Mouse (Mus musculus): ENCODE data around the gene Oasl2. TPM values are rescaled to one million over a fixed set of nuclear protein-coding genes. Genes with fewer than 3 reads are reported as not detected.
"Not testable (repeated sequence)": the region's sequence is repeated elsewhere in the genome, so short reads cannot be mapped to it uniquely, and the experiment has no call there.

Oasl2 gene
- polyA plus RNA-seq, 1 experiment = 6.9 TPM

DNA sequence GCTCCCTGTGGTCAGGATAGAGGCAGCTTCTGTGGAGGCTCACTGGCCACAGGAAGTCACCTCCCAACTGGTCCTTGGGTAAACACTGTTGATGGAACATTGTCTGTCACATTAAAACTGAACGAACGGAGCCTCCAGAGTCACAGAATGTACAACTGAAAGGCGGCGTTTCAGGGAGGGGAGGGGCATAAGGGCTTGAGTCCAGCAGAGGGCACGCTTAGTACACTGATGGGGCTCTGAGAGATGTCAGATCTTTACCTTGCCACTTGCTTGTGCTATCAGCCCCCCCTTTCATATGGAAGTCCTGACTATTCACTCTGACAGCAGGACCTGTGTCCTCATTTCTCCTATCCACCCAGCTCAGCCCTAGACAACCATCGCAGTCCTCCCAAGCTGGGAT is 20.9 kb upstream of the Oasl2 start:
- Histone ChIP-seq H3K27ac (ENCODE audit: insufficient read depth, low read length) (no peak overlapping the region), H3K4me3 (replicated peaks; ENCODE audit: insufficient read depth, low read depth, low read length) (no peak overlapping the region), H3K27me3 (ENCODE audit: control insufficient read depth, insufficient read depth, low read length) (no peaks in the 10 kb centered on the region), H3K4me1 (ENCODE audit: control insufficient read depth, insufficient read depth, low read length) (no peaks in the 10 kb centered on the region)
- WGBS = 41% methylated on average over 6 of the region's 6 CpGs
- TF ChIP-seq CTCF (IDR thresholded peaks at IDR 0.05; ENCODE audit: borderline replicate concordance, insufficient read depth, low read depth, low read length) (no peak), POLR2A (IDR thresholded peaks at IDR 0.05; ENCODE audit: borderline replicate concordance, insufficient read depth, low read length) (no peak)
- DNase-seq = no peak

DNA sequence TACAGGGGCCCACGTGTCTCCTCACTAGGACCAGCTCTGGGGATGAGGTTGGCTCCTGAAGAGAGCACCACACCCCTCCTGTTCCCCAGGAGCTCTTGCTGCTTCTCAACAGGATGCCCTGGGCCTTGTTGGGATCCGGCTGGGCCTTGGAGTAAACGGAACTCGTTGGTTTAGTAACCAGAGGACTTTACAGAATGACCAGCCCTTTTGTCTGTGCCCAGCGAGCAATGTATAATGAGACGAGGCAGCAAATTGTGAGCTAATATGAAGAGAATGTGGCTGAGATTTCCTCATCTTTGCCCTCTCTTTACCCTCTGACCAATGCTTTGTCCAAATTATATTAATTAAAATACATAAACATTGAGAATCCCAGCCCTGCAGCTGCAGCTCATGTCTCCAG is 20.4 kb upstream of the Oasl2 start:
- 51% methylated on average over 6 of the region's 6 CpGs for WGBS
- H3K27ac ChIP-seq (ENCODE audit: insufficient read depth, low read length) = no peak overlapping the region
- no peak for TF ChIP-seq CTCF (IDR thresholded peaks at IDR 0.05; ENCODE audit: borderline replicate concordance, insufficient read depth, low read depth, low read length)
- no peak for TF ChIP-seq POLR2A (IDR thresholded peaks at IDR 0.05; ENCODE audit: borderline replicate concordance, insufficient read depth, low read length)
- no peak overlapping the region for H3K4me3 ChIP-seq (replicated peaks; ENCODE audit: insufficient read depth, low read depth, low read length)
- no peak for DNase-seq
- no peaks in the 10 kb centered on the region for H3K4me1 ChIP-seq (ENCODE audit: control insufficient read depth, insufficient read depth, low read length)
- no peaks in the 10 kb centered on the region for H3K27me3 ChIP-seq (ENCODE audit: control insufficient read depth, insufficient read depth, low read length)

- DNase-seq = no peak
- TF ChIP-seq CTCF (IDR thresholded peaks at IDR 0.05; ENCODE audit: borderline replicate concordance, insufficient read depth, low read depth, low read length) (no peak), POLR2A (IDR thresholded peaks at IDR 0.05; ENCODE audit: borderline replicate concordance, insufficient read depth, low read length) (no peak)
- Histone ChIP-seq H3K27ac (ENCODE audit: insufficient read depth, low read length) (no peak overlapping the region), H3K4me1 (ENCODE audit: control insufficient read depth, insufficient read depth, low read length) (no peaks in the 10 kb centered on the region), H3K4me3 (replicated peaks; ENCODE audit: insufficient read depth, low read depth, low read length) (no peak overlapping the region), H3K27me3 (ENCODE audit: control insufficient read depth, insufficient read depth, low read length) (no peaks in the 10 kb centered on the region)
- WGBS = 53% methylated on average over 7 of the region's 7 CpGs
Observed at GRCm38 (mm10) chr5:114877487-114877886, 19.2 kb upstream of the Oasl2 start.

- Histone ChIP-seq H3K4me1 (ENCODE audit: control insufficient read depth, insufficient read depth, low read length) (no peaks in the 10 kb centered on the region), H3K27ac (ENCODE audit: insufficient read depth, low read length) (no peak overlapping the region), H3K4me3 (replicated peaks; ENCODE audit: insufficient read depth, low read depth, low read length) (no peak overlapping the region), H3K27me3 (ENCODE audit: control insufficient read depth, insufficient read depth, low read length) (no peaks in the 10 kb centered on the region)
- no peak for DNase-seq
- TF ChIP-seq CTCF (IDR thresholded peaks at IDR 0.05; ENCODE audit: borderline replicate concordance, insufficient read depth, low read depth, low read length) (no peak), POLR2A (IDR thresholded peaks at IDR 0.05; ENCODE audit: borderline replicate concordance, insufficient read depth, low read length) (no peak)
- 74% methylated on average over 13 of the region's 13 CpGs for WGBS
Observed at GRCm38 (mm10) chr5:114879399-114879798, 17.3 kb upstream of the Oasl2 start.

GRCm38 (mm10) chr5:114882319-114882718 is 14.4 kb upstream of the Oasl2 start:
- not testable (repeated sequence) for H3K4me3 ChIP-seq (replicated peaks; ENCODE audit: insufficient read depth, low read depth, low read length); DNase-seq; H3K27me3 ChIP-seq (ENCODE audit: control insufficient read depth, insufficient read depth, low read length); H3K4me1 ChIP-seq (ENCODE audit: control insufficient read depth, insufficient read depth, low read length); H3K27ac ChIP-seq (ENCODE audit: insufficient read depth, low read length)
- WGBS = 94% methylated on average over 7 of the region's 7 CpGs

DNA sequence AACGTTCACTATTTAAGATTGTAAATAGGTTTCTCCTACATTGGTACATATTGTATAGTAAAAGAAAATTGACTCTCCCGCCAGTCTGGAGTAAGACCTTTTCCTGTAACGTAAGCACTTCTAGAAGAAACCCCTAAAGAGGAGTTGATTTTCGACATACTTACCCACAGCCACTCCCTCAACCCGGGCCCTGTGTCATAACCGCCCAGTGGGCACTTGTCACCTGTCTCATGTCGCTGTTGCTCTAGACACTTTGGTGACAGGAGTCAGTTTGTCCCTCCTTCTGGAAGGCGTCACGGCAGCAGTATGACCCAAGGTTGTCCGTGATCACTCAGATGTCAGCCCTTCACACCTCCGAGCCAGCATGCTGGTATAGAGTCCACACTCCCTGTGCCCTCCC is 13.7 kb upstream of the Oasl2 start:
- H3K4me3 ChIP-seq (replicated peaks; ENCODE audit: insufficient read depth, low read depth, low read length) = no peak overlapping the region
- no peak for DNase-seq
- H3K27ac ChIP-seq (ENCODE audit: insufficient read depth, low read length) = no peak overlapping the region
- WGBS = 94% methylated on average over 11 of the region's 11 CpGs
- no peaks in the 10 kb centered on the region for H3K27me3 ChIP-seq (ENCODE audit: control insufficient read depth, insufficient read depth, low read length)
- no peak for TF ChIP-seq CTCF (IDR thresholded peaks at IDR 0.05; ENCODE audit: borderline replicate concordance, insufficient read depth, low read depth, low read length)
- no peak for TF ChIP-seq POLR2A (IDR thresholded peaks at IDR 0.05; ENCODE audit: borderline replicate concordance, insufficient read depth, low read length)
- H3K4me1 ChIP-seq (ENCODE audit: control insufficient read depth, insufficient read depth, low read length) = no peaks in the 10 kb centered on the region

DNA sequence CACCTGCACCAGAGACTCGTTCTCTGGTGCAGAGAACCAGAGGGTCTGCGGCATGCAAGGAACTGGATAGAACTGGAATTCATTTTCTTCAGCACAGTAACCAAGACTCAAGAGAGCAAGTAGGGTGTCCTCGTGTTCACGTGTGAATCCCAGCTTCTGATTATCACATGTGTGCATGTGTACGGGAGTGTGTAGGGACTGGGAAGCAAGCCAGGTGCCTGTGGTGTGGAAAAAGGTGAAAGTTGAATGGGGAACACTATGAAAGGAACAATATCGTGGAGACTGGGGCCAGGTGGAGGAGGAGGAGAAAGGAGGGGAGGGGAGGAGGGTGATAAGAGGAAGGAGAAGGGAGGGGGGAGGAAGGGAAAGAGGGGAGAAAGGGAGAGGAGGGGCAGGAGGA is 9.9 kb upstream of the Oasl2 start:
- no peak for DNase-seq
- TF ChIP-seq CTCF (IDR thresholded peaks at IDR 0.05; ENCODE audit: borderline replicate concordance, insufficient read depth, low read depth, low read length) (no peak), POLR2A (IDR thresholded peaks at IDR 0.05; ENCODE audit: borderline replicate concordance, insufficient read depth, low read length) (no peak)
- H3K27me3 ChIP-seq (ENCODE audit: control insufficient read depth, insufficient read depth, low read length) = no peaks in the 10 kb centered on the region
- H3K27ac ChIP-seq (ENCODE audit: insufficient read depth, low read length) = no peak overlapping the region
- H3K4me3 ChIP-seq (replicated peaks; ENCODE audit: insufficient read depth, low read depth, low read length) = no peak overlapping the region
- WGBS = 23% methylated on average over 6 of the region's 6 CpGs
- no peaks in the 10 kb centered on the region for H3K4me1 ChIP-seq (ENCODE audit: control insufficient read depth, insufficient read depth, low read length)

DNA sequence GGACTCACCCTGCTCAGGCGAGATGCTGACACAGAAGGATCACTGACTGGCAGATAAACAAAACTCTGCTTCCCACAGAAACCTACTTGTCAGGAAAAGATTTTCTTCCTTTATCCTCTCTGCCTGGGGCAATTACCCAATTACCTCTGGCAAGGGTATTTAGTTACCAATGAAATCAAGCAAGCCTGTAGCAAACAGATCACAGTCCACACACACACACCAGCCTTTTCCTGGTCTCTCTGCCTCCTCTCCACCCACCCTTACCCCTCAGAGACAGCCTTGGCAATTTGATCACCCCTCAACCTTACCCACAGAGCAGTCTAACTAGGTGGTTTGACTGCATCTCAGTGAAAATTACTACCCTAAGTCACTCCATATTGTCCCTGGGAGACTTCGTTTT is 7.7 kb upstream of the Oasl2 start:
- Histone ChIP-seq H3K4me1 (ENCODE audit: control insufficient read depth, insufficient read depth, low read length) (no peaks in the 10 kb centered on the region), H3K27ac (ENCODE audit: insufficient read depth, low read length) (no peak overlapping the region), H3K4me3 (replicated peaks; ENCODE audit: insufficient read depth, low read depth, low read length) (no peak overlapping the region), H3K27me3 (ENCODE audit: control insufficient read depth, insufficient read depth, low read length) (no peaks in the 10 kb centered on the region)
- 90% methylated on average over 2 of the region's 2 CpGs for WGBS
- DNase-seq = no peak
- TF ChIP-seq CTCF (IDR thresholded peaks at IDR 0.05; ENCODE audit: borderline replicate concordance, insufficient read depth, low read depth, low read length) (no peak), POLR2A (IDR thresholded peaks at IDR 0.05; ENCODE audit: borderline replicate concordance, insufficient read depth, low read length) (no peak)

- 87% methylated on average over 4 of the region's 4 CpGs for WGBS
- no peak for DNase-seq
- Histone ChIP-seq H3K27me3 (ENCODE audit: control insufficient read depth, insufficient read depth, low read length) (no peaks in the 10 kb centered on the region), H3K4me1 (ENCODE audit: control insufficient read depth, insufficient read depth, low read length) (no peaks in the 10 kb centered on the region), H3K27ac (ENCODE audit: insufficient read depth, low read length) (no peak overlapping the region), H3K4me3 (replicated peaks; ENCODE audit: insufficient read depth, low read depth, low read length) (no peak overlapping the region)
- TF ChIP-seq CTCF (IDR thresholded peaks at IDR 0.05; ENCODE audit: borderline replicate concordance, insufficient read depth, low read depth, low read length) = no peak
- no peak for TF ChIP-seq POLR2A (IDR thresholded peaks at IDR 0.05; ENCODE audit: borderline replicate concordance, insufficient read depth, low read length)
Observed at GRCm38 (mm10) chr5:114895542-114895941, 1.2 kb upstream of the Oasl2 start.
